Mouse (Mus musculus) heart, adult 8-10 months (tissue): ENCODE measurements at regions not wholly inside any gene's neighbourhood (a gene's known extent, or its start where the extent isn't known, plus 50 kb on each side); places are given as distances from the start of the nearest gene placed in this dataset.
A peak's percentile ranks its signal among the peaks of the same experiment; 100 is the strongest.

Experiments used
- DNase-seq: peaks from one replicate; pipeline ENCODE4 v3.0.0; 2022; ENCODE audit warnings: low spot score

- peak; percentile 2 for DNase-seq
Measured at GRCm38 (mm10) chr13:85639376-85640229, 350.7 kb upstream of the Rasa1 start.

GRCm38 (mm10) chr13:85629506-85630175 is 340.7 kb upstream of the Rasa1 start:
- DNase-seq, result peak; percentile 25
